Mouse (Mus musculus) lung, postnatal 0 days (tissue): ENCODE data around the gene Tubb4b. TPM values are rescaled to one million over a fixed set of nuclear protein-coding genes. Genes with fewer than 3 reads are reported as not detected.
"Not testable (repeated sequence)": the region's sequence is repeated elsewhere in the genome, so short reads cannot be mapped to it uniquely, and the experiment has no call there.

Experiments used
- ATAC-seq: fragments of 200-750 bp; cut with Nextera tagmentation; 2 replicates; pipeline ENCODE4 v1.8.0; 2017; ENCODE audit warnings: moderate library complexity
- DNase-seq: peaks from one replicate; pipeline ENCODE4 v3.0.0-alpha.2; 2016; ENCODE audit warnings: low spot score
- H3K27ac ChIP-seq: fragments of 300-500 bp; sonication (generic); 2 replicates; pipeline ENCODE4 v1.5.1; 2014; ENCODE audit warnings: antibody characterized with exemption, mild to moderate bottlenecking, low read length, mixed read lengths
- H3K27me3 ChIP-seq: fragments of 300-500 bp; sonication (generic); replicated peaks from 2 replicates; pipeline ENCODE4 v1.6.1; 2014; ENCODE audit warnings: low read length, mixed read lengths; ENCODE audit not compliant: insufficient read depth
- H3K36me3 ChIP-seq: fragments of 300-500 bp; sonication (generic); 2 replicates; pipeline ENCODE4 v1.6.1; 2014; ENCODE audit warnings: low read length, mixed read lengths; ENCODE audit not compliant: insufficient read depth
- H3K4me1 ChIP-seq: fragments of 300-500 bp; sonication (generic); 2 replicates; pipeline ENCODE4 v1.6.1; 2014; ENCODE audit warnings: antibody characterized with exemption, low read depth, low read length, mixed read lengths; ENCODE audit not compliant: insufficient read depth
- H3K4me2 ChIP-seq: fragments of 300-500 bp; sonication (generic); replicated peaks from 2 replicates; pipeline ENCODE4 v1.6.1; 2014; ENCODE audit warnings: low read depth, mild to moderate bottlenecking, low read length, moderate library complexity, mixed read lengths
- H3K4me3 ChIP-seq: fragments of 300-500 bp; sonication (generic); 2 replicates; pipeline ENCODE4 v1.5.1; 2014; ENCODE audit warnings: low read depth, low read length
- H3K9ac ChIP-seq: fragments of 300-500 bp; sonication (generic); replicated peaks from 2 replicates; pipeline ENCODE4 v1.6.1; 2014; ENCODE audit warnings: low read depth, mild to moderate bottlenecking
- H3K9me3 ChIP-seq: fragments of 300-500 bp; sonication (generic); 2 replicates; pipeline ENCODE4 v1.6.1; 2016; ENCODE audit warnings: low read length, mixed read lengths
- CTCF ChIP-seq: IDR thresholded peaks from 2 replicates; pipeline ENCODE4 v1.5.1; 2016; ENCODE audit warnings: antibody characterized with exemption, mild to moderate bottlenecking
- EP300 ChIP-seq: IDR thresholded peaks from 2 replicates; pipeline ENCODE4 v1.6.1; 2016; ENCODE audit warnings: antibody characterized with exemption, mild to moderate bottlenecking, control low read depth
- WGBS: fragments of 180-500 bp; shearing (Covaris S2); extraction: QIAGEN DNeasy Blood & Tissue Kit; methylation state at CpG from one replicate; pipeline ENCODE4 v1.1.7; 2014; 5-methylcytosine and 5-hydroxymethylcytosine counted together
- polyA plus RNA-seq: library from polyadenylated mRNA; unstranded; fragments of >200 nt; fragmentation: Nextera tagmentation; extraction: Ambion mirVana; gene quantifications from 2 replicates; pipeline ENCODE4 v1.2.1, GENCODE M21; 2015

The Tubb4b gene
- polyA plus RNA-seq, 1 experiment from 2014 or later = 344 TPM

GRCm38 (mm10) chr2:25262291-25262767, 37.8 kb upstream of the Tubb4b start, which contains the start of gene Tprn:
TSS of gene Tprn (plus strand) at chr2:25262618.
- H3K27me3 ChIP-seq = no peaks in the 10 kb centered on the region
- peak within 1 kb of the TSS; percentile 98 for H3K4me2 ChIP-seq
- under 1% methylated on average over 39 of the region's 39 CpGs for WGBS
- peak; percentile 98 for DNase-seq
- TF ChIP-seq EP300 (no peak), CTCF (peak; percentile 20)
- H3K9me3 ChIP-seq = no peaks in the 10 kb centered on the region
- peak; percentile 99 for ATAC-seq
- H3K9ac ChIP-seq = peak within 1 kb of the TSS; percentile 48
- peak within 1 kb of the TSS; percentile 71 for H3K4me3 ChIP-seq
- H3K4me1 ChIP-seq = peaks cover 14% of the 10 kb centered on the region; the same call in 1 of the 2 replicates
- no peaks in the 10 kb centered on the region for H3K36me3 ChIP-seq
- H3K27ac ChIP-seq = peak within 1 kb of the TSS; percentile 11

- H3K4me2 ChIP-seq = peak overlapping the region; percentile 98
- no peak overlapping the region for H3K9ac ChIP-seq
- DNase-seq (no peak), ATAC-seq (peak; percentile 5)
- H3K36me3 ChIP-seq = no peaks in the 10 kb centered on the region
- peak overlapping the region; percentile 71 for H3K4me3 ChIP-seq
- H3K9me3 ChIP-seq = no peaks in the 10 kb centered on the region
- no peaks in the 10 kb centered on the region for H3K27me3 ChIP-seq
- TF ChIP-seq EP300 (peak; percentile 36; the same call in 1 of the 2 replicates), CTCF (no peak)
- WGBS = 48% methylated on average over 12 of the region's 12 CpGs
- H3K4me1 ChIP-seq = peaks cover 14% of the 10 kb centered on the region; the same call in 1 of the 2 replicates
- peak overlapping the region; percentile 11; the same call in 1 of the 2 replicates for H3K27ac ChIP-seq
Measured at GRCm38 (mm10) chr2:25261870-25262269, 37.4 kb upstream of the Tubb4b start.

- H3K9me3 ChIP-seq = no peaks in the 10 kb centered on the region
- TF ChIP-seq CTCF (peak; percentile 65), EP300 (no peak)
- no peaks in the 10 kb centered on the region for H3K27me3 ChIP-seq
- H3K4me1 ChIP-seq = peaks cover 11% of the 10 kb centered on the region
- H3K4me2 ChIP-seq = no peak overlapping the region
- DNase-seq = no peak
- no peak for ATAC-seq
- H3K36me3 ChIP-seq = no peaks in the 10 kb centered on the region; the same call in 1 of the 2 replicates
- H3K27ac ChIP-seq = no peak overlapping the region
- 68% methylated on average over 2 of the region's 2 CpGs for WGBS
- no peak overlapping the region for H3K9ac ChIP-seq
- H3K4me3 ChIP-seq = no peak overlapping the region
Measured at GRCm38 (mm10) chr2:25258887-25259286, 34.4 kb upstream of the Tubb4b start.

GRCm38 (mm10) chr2:25257250-25257649, 32.7 kb upstream of the Tubb4b start:
- ATAC-seq = not testable (repeated sequence)

GRCm38 (mm10) chr2:25256443-25257109, 32.1 kb upstream of the Tubb4b start:
- not testable (repeated sequence) for H3K27ac ChIP-seq, H3K9ac ChIP-seq, ATAC-seq, H3K36me3 ChIP-seq, H3K9me3 ChIP-seq, H3K27me3 ChIP-seq
- peak; percentile 56 for DNase-seq
- TF ChIP-seq CTCF = peak; percentile 61
- Histone ChIP-seq H3K4me3 (peak overlapping the region; percentile 98), H3K4me1 (peaks cover 11% of the 10 kb centered on the region), H3K4me2 (peak overlapping the region; percentile 84)
- 46% methylated on average over 10 of the region's 12 CpGs for WGBS

More at GRCm38 (mm10) chr2:25257250-25257649, 32.7 kb upstream of the Tubb4b start:
- not testable (repeated sequence) for H3K36me3 ChIP-seq, H3K9ac ChIP-seq, H3K27me3 ChIP-seq, DNase-seq, H3K4me3 ChIP-seq, H3K9me3 ChIP-seq, H3K4me2 ChIP-seq, H3K27ac ChIP-seq
- 81% methylated on average over 5 of the region's 5 CpGs for WGBS
- H3K4me1 ChIP-seq = peaks cover 11% of the 10 kb centered on the region

GRCm38 (mm10) chr2:25255284-25255779, 30.8 kb upstream of the Tubb4b start, which contains the start of gene Tmem203:
TSS of gene Tmem203 (plus strand) at chr2:25255439.
- Histone ChIP-seq H3K27ac (peak within 1 kb of the TSS; percentile 84), H3K36me3 (peaks cover 4% of the 10 kb centered on the region), H3K9me3 (no peaks in the 10 kb centered on the region), H3K4me2 (peak within 1 kb of the TSS; percentile 84), H3K9ac (peak within 1 kb of the TSS; percentile 90), H3K4me3 (peak within 1 kb of the TSS; percentile 98), H3K27me3 (no peaks in the 10 kb centered on the region), H3K4me1 (peaks cover 11% of the 10 kb centered on the region)
- peak; percentile 95 for ATAC-seq
- no peak for TF ChIP-seq CTCF
- peak; percentile 62 for TF ChIP-seq EP300
- DNase-seq = peak; percentile 95
- under 1% methylated on average over 39 of the region's 39 CpGs for WGBS
